Mouse (Mus musculus) liver, embryonic 14.5 days (tissue): ENCODE measurements around the gene Slc16a6. TPM values are rescaled to one million over a fixed set of nuclear protein-coding genes. Genes with fewer than 3 reads are reported as not detected.
A peak's percentile ranks its signal among the peaks of the same experiment; 100 is the strongest.

Experiments
- ATAC-seq: fragments of 200-750 bp; cut with Nextera tagmentation; 2 replicates; pipeline ENCODE4 v1.8.0; 2017; ENCODE audit warnings: moderate number of reproducible peaks, mild to moderate bottlenecking, moderate library complexity; ENCODE audit not compliant: insufficient read depth
- DNase-seq, 3 experiments: peaks; one replicate each; pipeline ENCODE4 v3.0.0-alpha.2; 2012 to 2013; ENCODE audit warnings: low read depth in 3 of 3, low spot score in 3 of 3
- H3K27ac ChIP-seq: fragments of 300-500 bp; sonication (generic); 2 replicates; pipeline ENCODE4 v1.5.1; 2014; ENCODE audit warnings: moderate library complexity, mild to moderate bottlenecking, control low read depth, inconsistent platforms
- H3K27me3 ChIP-seq: fragments of 300-500 bp; sonication (generic); 2 replicates; pipeline ENCODE4 v1.6.1; 2014; ENCODE audit warnings: mild to moderate bottlenecking, low read length, moderate library complexity; ENCODE audit not compliant: control insufficient read depth, insufficient read depth
- H3K36me3 ChIP-seq: fragments of 300-500 bp; sonication (generic); replicated peaks from 2 replicates; pipeline ENCODE4 v1.6.1; 2014; ENCODE audit warnings: low read depth; ENCODE audit not compliant: control insufficient read depth, insufficient read depth
- H3K4me1 ChIP-seq, 2 experiments: fragments of 200-500 bp in 1 of 2; fragments of 300-500 bp in 1 of 2; sonication (generic) in 1 of 2; replicated peaks; 2 replicates each; pipeline ENCODE4 v1.6.1; 2012 to 2014; ENCODE audit warnings: antibody characterized with exemption in 1 of 2, inconsistent platforms in 1 of 2, low read length in 1 of 2; ENCODE audit not compliant: control insufficient read depth in 2 of 2, insufficient read depth in 2 of 2
- H3K4me2 ChIP-seq: fragments of 300-500 bp; sonication (generic); 2 replicates; pipeline ENCODE4 v1.6.1; 2014; ENCODE audit warnings: low read depth, mild to moderate bottlenecking, control low read depth, moderate library complexity
- H3K4me3 ChIP-seq, 2 experiments: fragments of 200-500 bp in 1 of 2; fragments of 300-500 bp in 1 of 2; sonication (generic) in 1 of 2; 2 replicates each; pipeline ENCODE4 v1.5.1; 2012 to 2014; ENCODE audit warnings: low read depth in 2 of 2, low read length in 2 of 2, mild to moderate bottlenecking in 2 of 2, control low read depth in 1 of 2, inconsistent platforms in 1 of 2, moderate library complexity in 1 of 2; ENCODE audit not compliant: insufficient read depth in 1 of 2
- H3K9ac ChIP-seq: fragments of 300-500 bp; sonication (generic); replicated peaks from 2 replicates; pipeline ENCODE4 v1.6.1; 2014; ENCODE audit warnings: mild to moderate bottlenecking, control low read depth, moderate library complexity
- H3K9me3 ChIP-seq: fragments of 300-500 bp; sonication (generic); 2 replicates; pipeline ENCODE4 v1.6.1; 2016; ENCODE audit warnings: low read length, mixed read lengths; ENCODE audit not compliant: control insufficient read depth
- CTCF ChIP-seq: IDR thresholded peaks from 2 replicates; pipeline ENCODE4 v1.5.1; 2016; ENCODE audit warnings: antibody characterized with exemption, low read depth, control low read depth
- EP300 ChIP-seq: IDR thresholded peaks from 2 replicates; pipeline ENCODE4 v1.6.1; 2016; ENCODE audit warnings: antibody characterized with exemption, low read depth
- WGBS: fragments of 180-500 bp; shearing (Covaris S2); extraction: QIAGEN DNeasy Blood & Tissue Kit; methylation state at CpG from one replicate; pipeline ENCODE4 v1.1.7; 2014; ENCODE audit not compliant: insufficient replicate concordance; 5-methylcytosine and 5-hydroxymethylcytosine counted together
- polyA plus RNA-seq, 2 experiments: library from polyadenylated mRNA; depleted of rRNA in 1 of 2; stranded (reverse) in 1 of 2; unstranded in 1 of 2; fragments of >200 nt; fragmentation: Nextera tagmentation in 1 of 2; extraction: Ambion mirVana in 1 of 2; gene quantifications; 2 replicates each; pipeline versions ENCODE4 v1.2.1 to v1.2.3; 2012 to 2014

The Slc16a6 gene
- polyA plus RNA-seq, 2 experiments: 8.0 to 39.5 TPM

GRCm38 (mm10) chr11:109472821-109473170 lies 602 bp downstream of the Slc16a6 start:
- TF ChIP-seq CTCF (no peak), EP300 (no peak)
- H3K9ac ChIP-seq: peak overlapping the region; percentile 99
- no peaks in the 10 kb centered on the region for H3K27me3 ChIP-seq
- ATAC-seq (no peak), DNase-seq (no peak)
- H3K4me2 ChIP-seq: peak overlapping the region; percentile 86
- no peaks in the 10 kb centered on the region for H3K9me3 ChIP-seq
- WGBS: under 1% methylated on average over 13 of the region's 13 CpGs
- H3K4me3 ChIP-seq: peak overlapping the region; percentile 69 to 94
- H3K27ac ChIP-seq: peak overlapping the region; percentile 89
- H3K36me3 ChIP-seq: peaks cover 8% of the 10 kb centered on the region
- H3K4me1 ChIP-seq: peaks cover 32 to 47% of the 10 kb centered on the region in 2 experiments

GRCm38 (mm10) chr11:109472171-109472691 lies 1.2 kb downstream of the Slc16a6 start:
- ATAC-seq (no peak), DNase-seq (no peak)
- TF ChIP-seq CTCF: 0 out of 2 replicates have a peak, but pooled peaks have one; percentile 14
- peak; percentile 28; the same call in 1 of the 2 replicates for TF ChIP-seq EP300
- Histone ChIP-seq H3K4me1 (peaks cover 34 to 50% of the 10 kb centered on the region in 2 experiments), H3K36me3 (peaks cover 8% of the 10 kb centered on the region), H3K4me3 (peak overlapping the region; percentile 69 to 94), H3K27ac (peak overlapping the region; percentile 89), H3K9ac (peak overlapping the region; percentile 99), H3K9me3 (no peaks in the 10 kb centered on the region), H3K27me3 (no peaks in the 10 kb centered on the region), H3K4me2 (peak overlapping the region; percentile 86)
- WGBS: under 1% methylated on average over 33 of the region's 33 CpGs

- Histone ChIP-seq H3K9me3 (no peaks in the 10 kb centered on the region), H3K27ac (peak overlapping the region; percentile 89), H3K4me2 (peak overlapping the region; percentile 86), H3K27me3 (no peaks in the 10 kb centered on the region), H3K4me1 (peaks cover 29 to 44% of the 10 kb centered on the region in 2 experiments), H3K9ac (peak overlapping the region; percentile 99), H3K4me3 (peak overlapping the region; percentile 69 to 94), H3K36me3 (peaks cover 15% of the 10 kb centered on the region)
- 12% methylated on average over 15 of the region's 15 CpGs for WGBS
- no peak for DNase-seq
- no peak for TF ChIP-seq EP300
- no peak for TF ChIP-seq CTCF
- ATAC-seq: no peak
These were observed 2.2 kb downstream of the Slc16a6 start for GRCm38 (mm10) chr11:109470921-109471861.

GRCm38 (mm10) chr11:109470170-109470569 lies 3.2 kb downstream of the Slc16a6 start:
- peak overlapping the region; percentile 99 for H3K9ac ChIP-seq
- H3K36me3 ChIP-seq: peaks cover 18% of the 10 kb centered on the region
- no peaks in the 10 kb centered on the region for H3K27me3 ChIP-seq
- peak overlapping the region; percentile 89 for H3K27ac ChIP-seq
- ATAC-seq (no peak), DNase-seq (no peak)
- H3K4me2 ChIP-seq: peak overlapping the region; percentile 86
- H3K9me3 ChIP-seq: no peaks in the 10 kb centered on the region
- TF ChIP-seq CTCF: no peak
- TF ChIP-seq EP300: 0 out of 2 replicates have a peak, but pooled peaks have one; percentile 12
- H3K4me3 ChIP-seq: peak overlapping the region; percentile 69 to 94
- WGBS: 15% methylated on average over 9 of the region's 9 CpGs
- peaks cover 29 to 52% of the 10 kb centered on the region in 2 experiments for H3K4me1 ChIP-seq

- 67% methylated on average over 5 of the region's 5 CpGs for WGBS
- Histone ChIP-seq H3K4me1 (peaks cover 34 to 51% of the 10 kb centered on the region in 2 experiments), H3K9ac (no peak overlapping the region), H3K36me3 (peaks cover 34% of the 10 kb centered on the region), H3K4me2 (peak overlapping the region; percentile 86), H3K9me3 (no peaks in the 10 kb centered on the region), H3K27me3 (no peaks in the 10 kb centered on the region), H3K27ac (peak overlapping the region; percentile 25; the same call in 1 of the 2 replicates), H3K4me3 (no peak overlapping the region)
- no peak for DNase-seq
- TF ChIP-seq CTCF: no peak
- TF ChIP-seq EP300: no peak
- ATAC-seq: no peak
These were observed 5.3 kb downstream of the Slc16a6 start for GRCm38 (mm10) chr11:109468133-109468532.
